Mouse (Mus musculus) bone marrow macrophage, adult 2 months (primary cell): ENCODE measurements around the gene Syt11.

Experiments
- CTCF ChIP-seq: IDR thresholded peaks from 2 replicates; pipeline ENCODE4 v1.5.1; 2012; ENCODE audit warnings: low read depth, mild to moderate bottlenecking, low read length, moderate library complexity
- POLR2A ChIP-seq: IDR thresholded peaks from 2 replicates; pipeline ENCODE4 v1.6.1; 2012; ENCODE audit warnings: mild to moderate bottlenecking, low read depth, low read length, borderline replicate concordance

- TF ChIP-seq CTCF = no peak
- TF ChIP-seq POLR2A = no peak
Observed at GRCm38 (mm10) chr3:88714725-88715124, 60.2 kb downstream of the Syt11 start.
